Mouse (Mus musculus): ENCODE data around the gene Cpsf6.

Gene Cpsf6

DNA sequence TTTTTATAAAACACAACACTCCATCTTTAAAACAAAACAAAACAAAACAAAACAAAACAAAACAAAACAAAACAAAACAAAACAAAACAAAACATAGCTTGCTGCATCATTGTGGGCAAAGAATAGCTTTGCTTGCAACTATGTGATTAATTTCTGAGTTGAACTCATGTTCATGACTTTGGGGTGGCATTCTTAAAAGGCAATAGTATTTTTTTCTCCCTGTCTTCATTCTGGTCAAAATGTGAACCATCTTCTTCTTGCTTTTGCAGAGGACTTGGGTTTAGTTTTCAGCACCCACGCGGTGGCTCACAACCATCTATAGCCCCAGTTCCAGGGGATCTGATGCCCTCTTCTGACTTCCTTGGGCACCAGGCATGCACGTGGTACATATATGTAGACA is 20.0 kb upstream of the Cpsf6 start:
- DNase-seq (ENCODE audit: low spot score): peak; percentile 92

DNA sequence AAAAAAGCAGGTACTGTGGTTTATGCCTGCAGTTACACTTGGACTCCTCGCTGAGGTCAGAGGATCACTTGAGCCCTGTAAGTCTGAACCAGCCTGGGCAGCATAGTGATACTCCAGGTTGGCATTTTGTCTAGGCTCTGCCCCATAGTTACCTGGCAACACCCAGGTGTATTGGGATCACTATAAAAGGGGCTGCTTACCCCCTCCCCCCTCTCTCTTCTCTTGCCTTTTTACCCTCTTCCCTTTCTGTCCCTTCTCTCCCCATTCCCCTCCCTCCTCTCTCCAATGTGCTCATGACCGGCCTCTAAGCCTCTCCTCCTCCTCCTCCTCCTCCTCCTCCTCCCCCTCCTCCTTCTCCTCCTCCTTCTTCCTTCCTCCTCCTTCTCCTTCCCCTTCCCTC is 19.4 kb upstream of the Cpsf6 start:
- DNase-seq (ENCODE audit: low spot score): peak; percentile 92

DNA sequence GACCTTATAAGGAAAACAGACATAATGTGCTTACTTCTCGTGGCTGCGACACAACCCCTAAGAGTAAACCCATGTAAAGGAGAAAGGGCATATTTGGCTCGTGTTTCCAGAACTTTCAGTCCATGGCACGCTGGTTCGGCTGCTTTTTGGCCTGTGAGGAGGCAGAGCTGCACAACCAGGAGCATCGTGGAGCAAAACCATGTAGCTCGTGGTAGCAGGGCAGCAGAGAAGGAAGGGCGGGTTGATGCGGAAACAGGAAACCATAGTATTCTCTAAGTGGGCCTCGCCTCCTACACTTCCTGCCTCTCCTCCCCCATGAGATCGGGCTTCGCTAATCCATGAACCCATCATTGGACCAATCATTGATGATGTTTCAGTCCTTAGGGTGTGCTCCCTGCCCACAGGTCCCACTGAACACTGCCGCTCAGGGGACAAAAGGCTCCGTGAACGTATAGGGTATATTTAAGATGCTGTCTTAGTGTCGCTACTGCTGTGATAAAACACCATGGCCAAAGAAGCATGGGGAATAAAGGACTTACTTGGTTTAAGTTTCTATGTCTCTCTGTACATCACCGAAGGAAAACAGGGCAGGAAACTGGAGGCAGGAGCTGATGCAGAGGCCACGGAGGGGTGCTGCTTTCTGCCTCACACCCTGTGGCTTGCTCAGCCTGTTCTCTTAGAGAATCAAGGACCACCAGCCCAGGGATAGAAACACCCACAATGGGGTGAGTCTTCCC is 18.4 kb upstream of the Cpsf6 start:
- DNase-seq (ENCODE audit: low spot score): peak; percentile 94

DNA sequence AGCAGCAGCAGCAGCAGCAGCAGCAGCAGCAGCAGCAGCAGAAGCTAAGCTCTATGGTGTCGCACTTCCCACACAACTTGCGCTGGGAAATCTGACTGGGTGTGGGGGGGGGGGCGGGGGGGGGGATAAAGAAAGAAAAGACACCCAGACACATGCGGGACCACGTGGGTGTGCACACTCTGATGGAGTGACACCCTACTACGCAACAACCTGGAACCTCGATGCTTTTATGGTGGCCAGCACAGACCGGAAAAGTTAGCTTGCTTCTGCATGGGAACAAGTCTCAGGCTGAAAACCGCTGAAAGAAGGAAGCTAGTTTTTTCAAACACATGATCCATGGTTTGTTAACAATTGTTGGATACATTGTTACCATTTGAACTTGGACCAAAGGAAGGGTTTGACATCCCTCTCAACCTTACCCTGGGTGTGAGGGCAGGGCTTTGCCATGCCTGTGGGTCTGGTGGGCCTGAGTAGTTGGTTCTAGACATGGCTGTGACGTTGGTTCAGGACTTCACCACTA is 17.4 kb upstream of the Cpsf6 start:
- peak; percentile 93 for DNase-seq (ENCODE audit: low spot score)

DNA sequence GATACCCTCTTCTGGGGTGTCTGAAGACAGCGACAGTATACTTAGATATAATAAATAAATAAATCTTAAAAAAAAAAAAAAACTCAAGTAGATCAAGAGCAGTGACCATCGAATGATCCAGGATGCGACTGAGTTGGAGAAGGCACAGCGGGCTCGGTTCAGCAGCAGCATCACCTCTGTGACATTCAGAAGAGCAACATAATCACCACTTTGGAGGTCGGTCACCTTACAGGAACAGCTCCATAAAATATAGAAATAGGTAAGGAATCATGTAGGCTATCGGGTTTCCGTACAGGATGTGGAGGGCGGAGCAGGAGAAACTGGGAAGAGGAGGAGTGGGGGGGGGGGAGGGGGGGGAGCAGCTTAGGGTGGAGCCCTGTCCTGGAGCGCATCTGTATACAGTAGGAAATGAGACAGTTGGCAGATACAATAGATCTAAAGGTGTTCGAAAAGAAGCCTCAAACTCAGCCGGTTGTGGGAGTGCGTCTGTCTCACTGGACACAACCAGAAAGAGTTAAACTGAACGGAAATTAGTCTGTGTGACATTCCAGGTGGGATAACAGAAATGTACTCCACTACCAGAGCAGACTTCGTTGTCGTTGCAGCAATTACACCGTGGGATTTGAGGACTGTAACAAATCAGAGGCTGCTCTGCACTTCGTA is 16.7 kb upstream of the Cpsf6 start:
- peak; percentile 93 for DNase-seq (ENCODE audit: low spot score)

DNA sequence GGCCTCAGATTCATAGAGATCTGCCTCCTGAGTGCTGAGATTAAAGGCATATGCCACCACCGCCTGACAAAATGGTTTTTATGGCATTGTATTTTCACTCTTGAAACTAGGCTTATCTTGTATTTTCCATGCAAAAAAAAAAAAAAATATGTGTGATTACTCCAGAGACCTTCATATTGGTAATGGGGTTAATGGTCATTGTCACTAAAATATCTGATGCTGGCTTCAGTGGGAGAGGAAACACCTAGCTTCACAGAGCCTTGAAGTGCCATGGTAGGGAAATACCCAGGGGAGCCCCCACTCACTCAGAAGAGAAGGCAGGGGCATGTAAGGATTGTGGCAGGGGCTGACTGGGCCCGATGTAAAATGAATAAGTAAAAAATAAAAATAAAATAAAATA is 16.0 kb upstream of the Cpsf6 start:
- DNase-seq (ENCODE audit: low spot score): peak; percentile 90

DNA sequence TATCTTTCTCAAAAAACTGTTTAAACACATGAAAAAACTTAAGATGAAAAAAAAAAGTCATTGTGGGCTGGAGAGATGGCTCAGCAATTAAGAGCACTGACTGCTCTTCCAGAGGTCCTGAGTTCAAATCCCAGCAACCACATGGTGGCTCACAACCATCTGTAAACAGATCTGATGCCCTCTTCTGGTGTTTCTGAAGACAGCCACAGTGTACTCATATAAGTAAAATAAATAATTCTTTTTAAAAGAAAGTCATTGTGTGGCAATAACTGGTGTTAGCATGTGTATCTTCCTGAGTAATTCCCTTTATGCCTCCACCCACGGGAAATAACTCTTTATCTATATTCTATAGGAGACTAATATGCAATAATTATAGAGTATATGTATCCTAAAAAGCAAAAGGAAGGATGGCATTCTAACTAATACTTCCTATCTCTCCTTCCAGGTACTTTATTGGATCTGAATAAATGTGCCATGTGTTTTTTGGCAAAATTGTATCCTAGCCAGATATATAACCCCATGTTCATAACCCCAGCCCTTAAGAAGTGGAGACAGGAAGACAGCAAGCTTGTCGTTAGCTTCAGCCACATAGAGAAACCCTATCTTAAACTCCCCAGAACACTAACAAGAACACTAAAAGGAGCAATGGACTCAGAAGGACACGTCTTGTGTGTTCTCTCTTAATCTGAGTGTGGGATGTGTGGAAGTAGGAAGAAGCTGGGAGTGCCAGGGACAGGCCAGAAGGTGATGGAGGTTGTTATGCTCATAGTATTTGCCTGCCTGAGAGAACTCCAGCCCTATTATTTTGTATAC is 15.1 kb upstream of the Cpsf6 start:
- peak; percentile 95 for DNase-seq (ENCODE audit: low spot score)

DNA sequence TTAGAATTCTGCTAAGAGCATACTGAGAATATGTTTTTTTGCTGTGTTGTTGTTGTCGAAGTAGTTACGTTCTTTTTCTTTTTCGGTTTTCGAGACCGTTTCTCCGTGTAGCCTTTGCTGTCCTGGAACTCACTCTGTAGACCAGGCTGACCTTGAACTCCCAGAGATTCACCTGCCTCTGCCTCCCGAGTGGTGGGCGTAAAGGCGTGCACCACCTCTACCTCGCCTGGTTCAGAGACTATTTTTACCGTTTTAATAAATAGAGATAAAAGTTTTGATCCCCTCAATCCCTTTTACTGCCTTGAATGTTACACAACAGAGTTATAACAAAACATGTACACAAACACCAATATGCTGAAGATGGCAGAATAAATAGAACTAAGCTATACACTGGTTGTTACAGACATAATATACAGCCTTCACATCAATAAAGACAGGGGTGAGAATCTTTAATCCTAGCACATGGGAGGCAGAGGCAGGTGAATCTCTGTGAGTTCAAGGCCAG is 14.1 kb upstream of the Cpsf6 start:
- DNase-seq (ENCODE audit: low spot score): peak; percentile 92

DNA sequence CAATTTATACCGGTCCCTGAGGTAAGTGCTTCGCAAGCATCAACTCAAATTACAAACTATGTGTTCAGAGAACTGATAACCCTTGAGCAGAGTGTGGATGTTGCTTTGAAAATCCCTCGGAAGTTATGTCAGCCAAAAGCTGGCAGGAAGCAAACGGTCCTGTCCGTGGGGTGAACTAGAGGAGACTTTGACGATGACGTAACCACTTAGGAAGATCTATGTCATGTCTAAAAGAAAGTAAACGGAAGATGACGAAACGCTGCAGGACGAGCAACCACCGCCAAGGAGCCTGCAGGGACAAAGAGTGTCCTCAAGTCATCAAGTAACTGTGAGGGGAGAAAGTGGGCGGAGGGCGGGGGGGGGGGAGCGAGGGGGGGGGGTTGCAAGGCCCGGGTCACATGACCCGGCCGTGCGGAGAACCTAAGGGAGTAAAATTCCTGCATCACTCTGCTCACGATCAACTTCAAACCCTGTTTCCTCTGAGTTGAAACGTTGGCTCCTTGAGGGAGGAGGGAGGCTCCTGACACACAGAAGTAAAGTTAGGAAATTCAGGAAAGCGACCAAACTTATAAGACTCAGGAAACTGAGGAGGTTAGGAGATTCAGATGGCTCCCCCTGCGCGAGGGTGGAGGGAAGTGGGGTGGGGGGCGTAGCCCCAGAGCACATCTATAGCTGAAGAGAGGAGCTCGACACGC is 13.5 kb upstream of the Cpsf6 start:
- DNase-seq (ENCODE audit: low spot score): peak; percentile 97

DNA sequence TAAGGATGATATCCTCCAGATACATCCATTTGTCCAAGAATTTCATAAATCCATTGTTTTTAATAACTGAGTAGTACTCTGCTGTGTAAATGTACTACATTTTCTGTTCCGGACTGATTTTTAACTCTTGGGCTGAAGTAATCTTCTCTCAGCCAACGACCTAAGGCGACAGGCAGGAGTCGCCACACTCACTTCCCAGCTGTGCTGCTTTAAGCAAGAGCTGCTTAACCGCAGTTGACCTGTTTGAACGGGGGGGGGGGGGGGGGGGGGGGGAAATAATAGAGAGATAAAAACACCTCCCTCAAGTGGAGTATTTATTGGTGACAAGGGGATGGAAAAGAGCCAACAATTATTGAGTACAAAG is 13.0 kb upstream of the Cpsf6 start:
- DNase-seq (ENCODE audit: low spot score): no peak

DNA sequence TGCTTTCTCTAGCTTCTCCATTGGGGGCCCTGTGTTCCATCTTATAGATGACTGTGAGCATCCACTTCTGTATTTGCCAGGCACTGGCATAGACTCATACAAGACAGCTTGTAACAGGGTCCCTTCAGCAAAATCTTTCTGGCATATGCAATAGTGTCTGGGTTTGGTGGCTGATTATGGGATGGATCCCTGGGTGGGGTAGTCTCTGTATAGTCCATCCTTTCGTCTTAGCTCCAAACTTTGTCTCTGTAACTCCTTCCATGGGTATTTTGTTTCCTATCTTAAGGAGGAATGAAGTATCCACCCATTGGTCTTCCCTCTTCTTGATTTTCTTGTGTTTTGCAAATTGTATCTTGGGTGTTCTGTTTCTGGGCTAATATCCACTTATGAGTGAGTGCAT is 12.6 kb upstream of the Cpsf6 start:
- peak; percentile 59 for DNase-seq (ENCODE audit: low spot score)

DNA sequence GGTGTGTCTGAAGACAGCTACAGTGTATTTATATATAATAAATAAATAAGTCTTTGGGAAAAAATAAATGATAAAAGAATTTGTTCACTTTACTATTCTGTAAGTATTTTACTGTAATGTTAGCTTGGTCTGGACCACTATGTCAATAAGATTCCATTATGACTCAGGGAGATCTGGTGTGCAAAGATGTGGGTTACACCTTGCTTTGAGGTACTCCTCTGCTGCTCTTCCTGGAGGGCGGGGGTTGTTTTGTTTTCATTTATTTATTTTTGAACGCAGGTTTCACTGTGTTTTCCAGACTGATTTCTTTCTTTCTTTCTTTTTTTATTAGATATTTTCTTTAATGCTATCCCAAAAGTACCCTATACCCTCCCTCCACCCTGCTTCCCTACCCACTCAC is 12.0 kb upstream of the Cpsf6 start:
- peak; percentile 90 for DNase-seq (ENCODE audit: low spot score)

DNA sequence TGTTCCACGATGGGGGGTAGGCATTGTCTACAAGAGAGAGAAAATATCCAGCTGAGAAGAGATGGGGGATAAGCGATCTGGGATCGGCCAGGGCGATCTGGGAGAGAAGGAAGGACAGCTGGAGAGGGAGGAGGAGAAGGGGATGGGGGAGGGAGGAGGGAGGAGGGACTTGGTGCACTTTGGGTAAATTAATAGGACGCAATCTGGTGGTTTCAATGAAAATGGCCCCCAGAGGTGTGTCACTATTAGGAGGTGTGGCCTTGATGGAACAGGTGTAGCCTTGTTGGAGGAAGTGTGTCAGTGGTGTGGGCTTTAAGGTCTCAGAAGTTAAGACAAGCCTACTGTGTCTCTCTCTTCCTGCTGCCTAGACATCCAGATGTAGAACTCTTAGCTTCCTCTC is 11.2 kb upstream of the Cpsf6 start:
- peak; percentile 94 for DNase-seq (ENCODE audit: low spot score)

DNA sequence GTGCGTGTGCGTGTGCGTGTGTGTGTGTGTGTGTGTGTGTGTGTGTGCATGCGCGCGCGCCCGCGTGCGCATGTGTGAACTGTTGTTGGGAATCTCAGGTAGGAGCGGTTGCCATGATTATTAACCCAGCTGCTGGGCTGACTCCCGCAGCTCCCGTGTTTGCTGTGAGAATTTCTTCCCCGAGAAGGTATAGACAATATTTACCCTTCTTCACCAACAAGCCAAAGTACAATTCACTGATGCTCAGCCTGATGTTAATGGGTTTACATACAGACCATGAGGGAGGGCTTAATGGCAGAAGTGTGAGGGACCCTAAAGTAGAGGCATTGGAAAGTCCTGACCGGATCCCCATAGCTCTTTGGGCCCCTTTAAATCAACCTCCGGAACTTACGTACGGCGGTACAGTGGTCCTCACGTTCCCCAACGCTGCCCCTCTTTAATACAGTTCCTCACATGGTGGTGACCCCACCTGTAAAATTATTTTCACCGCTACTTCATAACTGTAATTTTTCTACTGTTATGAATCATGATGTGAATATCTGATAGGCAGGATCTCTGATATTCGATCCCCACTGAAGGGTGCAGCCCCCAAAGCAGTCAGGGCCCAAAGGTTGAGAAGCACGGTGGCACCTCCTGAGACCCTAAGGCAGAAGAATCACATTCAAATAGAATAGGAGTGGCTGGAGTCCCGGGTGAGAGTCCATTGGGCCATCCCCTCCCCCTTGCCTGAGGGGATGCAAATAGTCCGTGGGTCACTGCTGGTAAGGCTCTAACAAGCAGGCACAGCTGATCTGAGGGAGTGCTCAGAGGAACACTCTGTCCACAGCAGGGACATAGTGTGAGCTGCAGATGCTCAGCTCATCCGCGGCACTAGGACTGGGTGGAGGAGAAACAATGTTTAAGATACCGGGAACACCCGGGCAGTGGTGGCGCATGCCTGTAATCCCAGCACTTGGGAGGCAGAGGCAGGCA is 10.4 kb upstream of the Cpsf6 start:
- peak; percentile 92 for DNase-seq (ENCODE audit: low spot score)

DNA sequence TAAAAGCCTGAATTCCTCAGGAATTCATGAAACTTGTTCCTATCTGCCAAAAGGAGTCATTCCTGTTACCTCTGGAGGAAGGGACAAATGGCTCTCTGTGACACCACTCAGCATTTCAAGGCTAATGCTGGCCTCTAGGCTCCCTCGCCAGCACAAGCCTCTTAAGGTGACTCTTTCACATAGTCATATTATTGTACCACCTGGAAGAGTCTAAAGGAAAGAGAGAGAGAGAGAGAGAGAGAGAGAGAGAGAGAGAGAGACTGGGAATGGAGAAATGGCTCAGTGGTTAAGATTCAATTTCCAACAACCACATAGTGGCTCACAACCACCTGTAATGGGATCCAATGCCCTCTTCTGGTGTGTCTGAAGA is 9.5 kb upstream of the Cpsf6 start:
- DNase-seq (ENCODE audit: low spot score): peak; percentile 92

DNA sequence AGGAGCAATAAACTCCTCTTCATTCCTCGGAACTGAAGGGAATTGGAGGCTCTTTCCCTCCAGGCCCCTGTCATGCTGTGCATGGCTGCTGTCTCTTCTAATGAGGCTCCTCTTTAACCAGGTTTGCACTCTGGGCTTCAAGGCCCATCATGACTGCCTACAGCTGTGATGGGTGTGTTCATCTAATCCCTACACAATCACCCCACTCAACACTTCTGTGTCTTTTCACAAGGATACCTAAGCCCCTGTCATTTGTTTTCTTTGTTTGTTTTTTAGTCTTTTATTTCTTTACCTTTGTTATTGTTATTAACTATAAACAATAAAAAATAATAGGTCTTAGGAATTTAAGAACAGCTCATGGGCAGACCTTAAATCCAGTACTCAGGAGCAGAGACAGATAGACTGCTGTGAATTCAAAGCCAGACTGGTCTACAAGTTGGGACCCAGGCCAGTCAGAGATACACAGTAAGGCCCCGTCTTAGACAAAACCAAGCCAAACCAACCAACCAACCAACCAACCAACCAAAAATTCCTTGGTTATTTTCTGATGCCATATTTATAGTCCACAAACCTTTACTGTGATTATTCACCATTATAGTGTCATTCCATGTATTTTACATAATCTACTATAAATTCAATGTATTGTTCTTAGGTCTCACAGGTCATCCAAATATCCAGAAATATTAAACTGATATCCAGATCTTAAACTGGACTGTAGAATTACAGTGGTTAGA is 9.0 kb upstream of the Cpsf6 start:
- peak; percentile 92 for DNase-seq (ENCODE audit: low spot score)

DNA sequence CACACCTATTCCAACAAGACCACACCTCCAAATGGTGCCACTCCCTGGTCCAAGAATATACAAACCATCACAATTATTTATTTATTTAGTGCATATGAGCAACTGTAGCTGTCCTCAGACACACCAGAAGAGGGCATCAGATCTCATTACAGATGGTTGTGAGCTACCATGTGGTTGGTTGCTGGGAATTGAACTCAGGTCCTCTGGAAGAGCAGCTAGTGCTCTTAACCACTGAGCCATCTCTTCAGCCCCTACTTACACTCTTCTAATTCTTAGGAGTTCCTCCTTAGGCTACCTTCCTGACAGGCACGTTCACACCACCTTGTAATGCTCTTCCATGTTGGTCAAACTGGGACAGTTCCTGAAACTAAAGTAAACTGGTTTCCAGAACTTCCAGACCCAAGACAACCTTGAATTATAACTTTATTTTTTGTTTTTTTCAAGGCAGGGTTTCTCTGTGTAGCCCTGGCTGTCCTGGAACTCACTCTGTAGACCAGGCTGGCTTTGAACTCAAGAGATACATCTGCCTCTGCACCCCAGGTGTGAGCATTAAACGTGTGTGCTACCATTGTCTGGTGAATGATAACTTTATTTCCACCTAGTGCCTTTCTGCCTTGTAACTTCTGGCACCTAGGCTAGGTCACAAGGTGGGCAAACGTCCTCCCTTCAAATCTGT is 8.3 kb upstream of the Cpsf6 start:
- DNase-seq (ENCODE audit: low spot score): peak; percentile 94

DNA sequence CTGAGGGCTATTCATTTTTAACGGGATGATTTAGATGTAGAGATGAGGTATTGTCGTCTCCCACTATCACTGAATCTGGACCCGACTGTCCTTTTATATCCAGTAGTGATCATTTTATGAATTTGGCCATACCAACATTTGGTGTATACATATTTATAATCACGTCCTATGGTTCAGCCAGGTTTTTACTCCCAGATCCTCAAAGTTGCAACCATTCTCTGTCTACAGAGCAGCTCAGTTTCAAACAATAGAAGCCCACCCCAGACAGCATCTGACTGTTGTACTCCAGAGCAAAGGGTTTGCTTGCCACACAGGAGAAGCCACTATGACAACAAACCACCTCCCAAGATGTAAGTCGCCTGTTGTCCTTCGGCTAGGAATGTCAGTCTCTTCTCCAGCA is 7.2 kb upstream of the Cpsf6 start:
- peak; percentile 95 for DNase-seq (ENCODE audit: low spot score)

DNA sequence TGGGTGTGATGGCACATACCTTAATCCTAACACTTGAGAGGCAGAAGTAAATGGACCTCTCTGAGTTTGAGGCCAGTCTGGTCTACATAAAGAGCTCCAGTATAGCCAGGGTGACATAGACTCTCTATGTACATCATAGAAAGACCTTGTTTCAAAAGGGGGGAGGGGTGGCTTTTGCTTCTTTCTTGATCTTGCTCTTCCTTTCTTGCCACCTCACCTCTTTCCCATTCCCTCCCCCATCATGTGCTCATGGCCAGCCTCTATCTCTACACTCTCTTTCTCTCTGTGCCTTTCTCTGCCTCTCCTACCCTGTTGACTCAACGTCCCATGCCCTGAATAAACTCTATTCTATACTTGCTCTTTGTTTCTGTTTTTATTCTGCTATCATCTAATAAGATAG is 6.4 kb upstream of the Cpsf6 start:
- peak; percentile 93 for DNase-seq (ENCODE audit: low spot score)

DNA sequence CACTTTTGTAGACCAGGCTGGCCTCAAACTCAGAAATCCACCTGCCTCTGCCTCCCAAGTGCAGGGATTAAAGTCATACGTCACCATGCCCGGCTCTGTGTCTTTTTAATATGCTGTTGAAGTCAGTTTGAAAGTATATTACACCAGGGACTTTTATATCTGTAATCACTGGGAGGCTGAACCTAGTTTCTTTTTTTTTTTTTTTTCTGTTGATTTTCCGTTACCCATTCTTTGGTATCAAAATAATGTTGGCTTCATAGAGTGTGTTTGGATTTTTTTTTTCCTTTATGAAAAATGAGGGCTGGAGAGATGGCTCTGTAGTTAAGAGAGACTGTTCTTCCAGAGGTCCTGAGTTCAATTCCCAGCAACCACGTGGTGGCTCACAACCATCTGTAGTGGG is 5.6 kb upstream of the Cpsf6 start:
- DNase-seq (ENCODE audit: low spot score): peak; percentile 89

Measured in adipocyte (in vitro differentiated cells).